27 mouse cellular contexts compared by ENCODE assay signal in the genomic region with DNA sequence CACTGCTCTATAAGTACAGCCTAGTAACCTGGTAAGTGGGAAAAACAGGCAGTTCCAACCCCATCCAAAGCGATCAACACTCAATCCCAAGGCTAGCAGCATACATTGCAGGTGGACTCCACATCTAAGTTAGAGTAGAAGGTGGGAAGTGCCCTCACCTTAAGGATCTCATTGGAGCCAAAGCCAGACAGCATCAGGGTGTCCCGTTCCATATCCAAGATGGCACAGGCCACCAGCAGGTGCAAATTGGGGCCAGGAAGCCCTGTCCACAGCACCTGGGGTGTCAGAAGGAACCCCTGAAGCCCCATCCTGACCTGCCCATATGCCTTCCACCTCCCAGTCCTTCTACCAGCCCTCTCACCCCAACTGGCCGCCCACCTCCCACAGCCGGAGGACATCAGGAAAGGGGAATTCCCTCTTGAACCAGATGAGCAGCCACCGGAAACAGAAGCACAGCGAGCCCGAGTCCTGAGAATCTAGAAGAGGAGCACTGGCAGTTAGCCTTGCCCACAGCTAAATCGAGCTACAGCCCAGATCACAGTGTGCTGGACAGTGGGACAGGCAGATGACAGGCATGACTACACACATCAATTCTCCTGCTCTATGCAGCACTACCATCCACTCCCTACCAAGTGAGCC. TPM values are rescaled to one million over a fixed set of nuclear protein-coding genes. Genes with fewer than 3 reads are reported as not detected.
DNase-seq lines count a peak whose midpoint lies in the region; ATAC-seq and TF ChIP-seq lines count a peak whose summit lies in the region.
"Had no signal": no experiment of that assay in that cellular context is flagged by ENCODE, and none has a peak within 500 bp of the region (broad histone marks: within the 10 kb centered on the region; RNA-seq: fewer than 3 reads in every experiment).

No protein-coding gene starts in this region.

- H3K79me2 ChIP-seq in CH12.LX (replicated peaks; ENCODE audit: control insufficient read depth, extremely low read depth, insufficient read depth, poor library complexity, severe bottlenecking): no peaks in the 10 kb centered on the region

- no peak for TF ChIP-seq RAD21 in CH12.LX (IDR thresholded peaks at IDR 0.05; ENCODE audit: low read depth, low read length)

- no peak for TF ChIP-seq CTCF in gastrocnemius, adult 2 months (IDR thresholded peaks at IDR 0.05)
- TF ChIP-seq CTCF in CH12.LX (conservative IDR thresholded peaks at IDR 0.05 in 1 of 2, IDR thresholded peaks at IDR 0.05 in 1 of 2; ENCODE audit: low read depth in 2 of 2, low read length in 2 of 2) (no peak), Patski (IDR thresholded peaks at IDR 0.05) (no peak)

- peaks cover 31 to 65% of the 10 kb centered on the region in 2 experiments for H3K4me1 ChIP-seq in CH12.LX (ENCODE audit: control insufficient read depth in 1 of 2, insufficient read depth in 2 of 2)

- in situ Hi-C loops in CH12.LX (cut with MboI; ENCODE audit: low pct_ligation_motif_present, low pct_unique_long_range_greater_than_20kb, low sequenced_read_pairs) (no loop called here), Patski (cut with MboI; ENCODE audit: low pct_unique_long_range_greater_than_20kb) (no loop called here)

- POLR2A ChIA-PET in Patski (lab: Charles Lee): interaction anchor here (1.0 kb wide), 1 partner anchor 15 kb away, joined by 3 read pairs; no protein-coding TSS in a partner anchor

- peaks cover 33% of the 10 kb centered on the region for H3K9me3 ChIP-seq in CH12.LX (replicated peaks; ENCODE audit: low read length)
- H3K9me3 ChIP-seq: forebrain, embryonic 10.5 days; forebrain, embryonic 13.5 days; heart, embryonic 10.5 days; heart, embryonic 13.5 days; hindbrain, embryonic 12.5 days; intestine, embryonic 15.5 days had no signal

- no peak overlapping the region for H3K4me2 ChIP-seq in CH12.LX (ENCODE audit: insufficient read depth, low read depth, poor library complexity, severe bottlenecking)
- H3K4me2 ChIP-seq: forebrain, embryonic 13.5 days; heart, embryonic 13.5 days; hindbrain, embryonic 12.5 days; intestine, embryonic 15.5 days had no signal

- ATAC-seq in Patski: peak; percentile 18
- ATAC-seq: CD4-positive, CD25-positive, alpha-beta regulatory T cell, adult 4 months; forebrain, embryonic 13.5 days; forebrain, embryonic 16.5 days; hindbrain, embryonic 16.5 days; intestine, embryonic 15.5 days had no signal

- TF ChIP-seq EP300 in CH12.LX (IDR thresholded peaks at IDR 0.05; ENCODE audit: low read length): peak; percentile 59

- H3K27ac ChIP-seq in gastrocnemius, adult 2 months: peak overlapping the region; percentile 56
- peak overlapping the region; percentile 68 for H3K27ac ChIP-seq in CH12.LX (ENCODE audit: insufficient read depth, low read depth)
- H3K27ac ChIP-seq: forebrain, embryonic 10.5 days; forebrain, embryonic 13.5 days; heart, embryonic 10.5 days; heart, embryonic 13.5 days; hindbrain, embryonic 12.5 days; intestine, embryonic 15.5 days had no signal

- dilution Hi-C loops in CH12.LX (cut with MboI; ENCODE audit: extremely low pct_ligation_motif_present, extremely low pct_unique_long_range_greater_than_20kb, low sequenced_read_pairs): no loop called here

- 0 out of 2 replicates have a peak, but pooled peaks have one; percentile 16 for TF ChIP-seq POLR2A in CH12.LX (IDR thresholded peaks at IDR 0.05; ENCODE audit: low read depth, low read length)

- H3K36me3 ChIP-seq in CH12.LX (replicated peaks in 1 of 2; ENCODE audit: control insufficient read depth in 1 of 2, insufficient read depth in 1 of 2, low read length in 1 of 2): peaks cover 93 to 98% of the 10 kb centered on the region in 2 experiments

- no peak overlapping the region for H3K9ac ChIP-seq in CH12.LX (ENCODE audit: insufficient read depth, low read depth)
- H3K9ac ChIP-seq: forebrain, embryonic 13.5 days; heart, embryonic 13.5 days; hindbrain, embryonic 12.5 days; intestine, embryonic 15.5 days had no signal

- H3K4me3 ChIP-seq in gastrocnemius, adult 2 months: no peak overlapping the region
- H3K4me3 ChIP-seq in CH12.LX (replicated peaks in 1 of 3; ENCODE audit: low read depth in 2 of 3, low read length in 2 of 3, poor library complexity in 1 of 3): peak overlapping the region in 1 of 3 experiments; percentile 14
- H3K4me3 ChIP-seq: forebrain, embryonic 10.5 days; forebrain, embryonic 13.5 days; heart, embryonic 10.5 days; heart, embryonic 13.5 days; hindbrain, embryonic 12.5 days; intestine, embryonic 15.5 days had no signal

- CTCF ChIA-PET in Patski (lab: Charles Lee): interaction anchor here (1.6 kb wide), 1 partner anchor 24 kb away, joined by 4 read pairs; no protein-coding TSS in a partner anchor

- DNase-seq in gastrocnemius, adult 2 months: peak; percentile 51
- no peak for DNase-seq in gastrocnemius, postnatal 4 days (ENCODE audit: low spot score in 2 of 2)
- DNase-seq in kidney, postnatal 10 days: peak; percentile 7
- DNase-seq in kidney, postnatal 25 days: no peak
- no peak for DNase-seq in CH12.LX (ENCODE audit: extremely low read depth)
- no peak for DNase-seq in Patski (ENCODE audit: low read depth, low spot score)
- DNase-seq in left cerebral cortex, adult 11 months (ENCODE audit: low spot score): no peak
- DNase-seq: adrenal gland, postnatal 10 days; adrenal gland, postnatal 36 days; cerebellum, adult 8-10 months; cerebellum, postnatal 10 days; cerebellum, postnatal 36 days; embryo, embryonic 11 days; gastrocnemius, postnatal 25 days; heart, adult 18-20 months; heart, postnatal 14 days; heart, postnatal 4 days; kidney, adult 11 months had no signal

- intact Hi-C loops in gastrocnemius, adult 2 months (cut with DNase I): no loop called here

- no peaks in the 10 kb centered on the region for H3K27me3 ChIP-seq in CH12.LX (replicated peaks)
- H3K27me3 ChIP-seq in Patski: no peaks in the 10 kb centered on the region

TF ChIP-seq in CH12.LX, 34 proteins besides CTCF, POLR2A, EP300 and RAD21:
- TF ChIP-seq POLR2AphosphoS2 (IDR thresholded peaks at IDR 0.05; ENCODE audit: low read depth, low read length) (no peak), CHD2 (IDR thresholded peaks at IDR 0.05; ENCODE audit: low read length) (0 out of 2 replicates have a peak, but pooled peaks have one; percentile 26), SIN3A (IDR thresholded peaks at IDR 0.05; ENCODE audit: low read length) (peak; percentile 51; the same call in 1 of the 2 replicates), TCF12 (IDR thresholded peaks at IDR 0.05; ENCODE audit: low read depth, low read length) (peak; percentile 67; the same call in 1 of the 2 replicates), NRF1 (IDR thresholded peaks at IDR 0.05; ENCODE audit: low read depth, low read length) (no peak), ELF1 (IDR thresholded peaks at IDR 0.05; ENCODE audit: low read depth, low read length) (peak; percentile 54; the same call in 1 of the 2 replicates), TBP (conservative IDR thresholded peaks at IDR 0.05; ENCODE audit: low read depth, low read length) (no peak), MEF2A (IDR thresholded peaks at IDR 0.05; ENCODE audit: borderline replicate concordance, low read depth, low read length) (peak; percentile 72), ETS1 (conservative IDR thresholded peaks at IDR 0.05; ENCODE audit: low read depth, low read length) (peak; percentile 27; the same call in 1 of the 2 replicates), PAX5 (IDR thresholded peaks at IDR 0.05; ENCODE audit: low read length) (no peak), CHD1 (IDR thresholded peaks at IDR 0.05; ENCODE audit: low read depth, low read length) (no peak), USF1 (IDR thresholded peaks at IDR 0.05; ENCODE audit: low read depth, low read length) (no peak), IRF4 (IDR thresholded peaks at IDR 0.05; ENCODE audit: low read depth, low read length) (0 out of 2 replicates have a peak, but pooled peaks have one; percentile 25), KAT2A (IDR thresholded peaks at IDR 0.05; ENCODE audit: insufficient replicate concordance, low read length) (no peak), ZMIZ1 (IDR thresholded peaks at IDR 0.05; ENCODE audit: low read depth, low read length) (peak; percentile 66; the same call in 1 of the 2 replicates), BHLHE40 (IDR thresholded peaks at IDR 0.05; ENCODE audit: low read depth, low read length) (peak; percentile 36; the same call in 1 of the 2 replicates)

RNA-seq across cellular contexts. Expression of gene Akt1s1, which starts 6.8 kb away (rescaled TPM):
- 100 to 1,000 TPM; 128 to 137 TPM for total RNA-seq in gastrocnemius, adult 2 months (2021)
- 100 to 1,000 TPM in 1 of 2 experiments, 10 to 100 TPM in 1; 92.4 to 103 TPM for total RNA-seq in gastrocnemius, postnatal 4 days (2021)
- total RNA-seq in CH12.LX (2012; rRNA removed) (21.7 and 24.2 TPM in 2 replicates), CH12.LX (2014; rRNA removed) (8.5 and 9.5 TPM in 2 replicates)
- polyA plus RNA-seq in CH12.LX (2012; ENCODE audit: insufficient read length, low read depth) (23.3 and 23.4 TPM in 2 replicates), Patski (2021) (99.9 TPM)

RNA-seq across cellular contexts. Expression of gene Tbc1d17, which starts 6.9 kb away (rescaled TPM):
- 10 to 100 TPM; 40.8 to 56.4 TPM for total RNA-seq in gastrocnemius, adult 2 months (2021)
- 10 to 100 TPM; 56.5 to 63.4 TPM for total RNA-seq in gastrocnemius, postnatal 4 days (2021)
- total RNA-seq in CH12.LX (2012; rRNA removed) (32.4 and 40.5 TPM in 2 replicates), CH12.LX (2014; rRNA removed) (31.9 and 35.5 TPM in 2 replicates)
- polyA plus RNA-seq in CH12.LX (2012; ENCODE audit: insufficient read length, low read depth) (38.5 and 41.9 TPM in 2 replicates), Patski (2021) (59.1 TPM)

RNA-seq across cellular contexts. Expression of gene Pnkp, which starts 15.0 kb away (rescaled TPM):
- total RNA-seq in gastrocnemius, adult 2 months (2021): 10 to 100 TPM; 19.4 to 21.2 TPM
- 10 to 100 TPM; 18.6 to 20.5 TPM for total RNA-seq in gastrocnemius, postnatal 4 days (2021)
- total RNA-seq in CH12.LX (2012; rRNA removed) (35.9 and 41.6 TPM in 2 replicates), CH12.LX (2014; rRNA removed) (14.8 and 15.3 TPM in 2 replicates)
- polyA plus RNA-seq in CH12.LX (2012; ENCODE audit: insufficient read length, low read depth) (20.7 and 22.2 TPM in 2 replicates), Patski (2021) (43.2 TPM)

RNA-seq across cellular contexts. Expression of gene Atf5, which starts 25.5 kb away (rescaled TPM):
- 100 to 1,000 TPM in 1 of 2 experiments, 10 to 100 TPM in 1; 74.7 to 115 TPM for total RNA-seq in gastrocnemius, adult 2 months (2021)
- total RNA-seq in gastrocnemius, postnatal 4 days (2021): 10 to 100 TPM; 55.6 to 62.2 TPM
- total RNA-seq in CH12.LX (2012; rRNA removed): 34.0 and 71.1 TPM in 2 replicates
- 12.0 and 13.4 TPM in 2 replicates for total RNA-seq in CH12.LX (2014; rRNA removed)
- polyA plus RNA-seq in CH12.LX (2012; ENCODE audit: insufficient read length, low read depth): 82.3 and 84.5 TPM in 2 replicates
- 76.6 TPM for polyA plus RNA-seq in Patski (2021)

RNA-seq across cellular contexts. Expression of gene Il4i1, which starts 25.8 kb away (rescaled TPM):
- 1 to 10 TPM; 1.6 to 3.3 TPM for total RNA-seq in gastrocnemius, adult 2 months (2021)
- total RNA-seq in gastrocnemius, postnatal 4 days (2021): 1 to 10 TPM; 1.6 to 1.8 TPM
- total RNA-seq in CH12.LX (2012; rRNA removed) (42.2 and 57.5 TPM in 2 replicates), CH12.LX (2014; rRNA removed) (11.8 and 17.6 TPM in 2 replicates)
- polyA plus RNA-seq in CH12.LX (2012; ENCODE audit: insufficient read length, low read depth) (49.2 and 58.2 TPM in 2 replicates), Patski (2021) (2.2 TPM)

Comparison
In these comparisons a context has a peak if more than half of its experiments do, and no peak if none do; other contexts are left out.
1. DNase-seq: peak in gastrocnemius, adult 2 months (single experiment) and kidney, postnatal 10 days (single experiment); none in gastrocnemius, postnatal 4 days (0 of 2), kidney, postnatal 25 days (0 of 2), CH12.LX (single experiment), Patski (single experiment) and left cerebral cortex, adult 11 months (single experiment).